Mouse (Mus musculus) adrenal gland, adult 18-20 months (tissue): Measurements from ENCODE around the gene Akap17b. TPM values are rescaled to one million over a fixed set of nuclear protein-coding genes. Genes with fewer than 3 reads are reported as not detected.
"Not testable (repeated sequence)": the region's sequence is repeated elsewhere in the genome, so short reads cannot be mapped to it uniquely, and the experiment has no call there.

Experiments
- DNase-seq, 2 experiments: peaks; one replicate each; pipeline ENCODE4 v3.0.0; 2021 to 2022; ENCODE audit warnings: low spot score in 2 of 2
- long read RNA-seq, 2 experiments: library from polyadenylated mRNA; stranded (forward); transcript quantifications; one replicate each; pipeline ENCODE4 v2.0.0; 2021
- total RNA-seq, 2 experiments: library from RNA; stranded (reverse); gene quantifications; 1 replicate in 1 of 2; 2 replicates in 1 of 2; pipeline ENCODE4 v1.2.3; 2021

The Akap17b gene
- 1 to 10 TPM; 2.9 to 5.4 TPM for total RNA-seq
- long read RNA-seq, experiment 1, full-length matches to known transcripts: 1 of 2 reads
- long read RNA-seq, experiment 1, partial matches to known transcripts: 1 of 2 reads
- long read RNA-seq, experiment 1, other reads (novel, unspliced or antisense): 0 of 2 reads
- long read RNA-seq, experiment 2, full-length matches to known transcripts: 3 of 10 reads
- long read RNA-seq, experiment 2, partial matches to known transcripts: 6 of 10 reads
- long read RNA-seq, experiment 2, other reads (novel, unspliced or antisense): 1 of 10 reads

- DNase-seq: peak; percentile 71 to 72
Observed at GRCm38 (mm10) chrX:36644657-36645551, at the start of gene Akap17b. Gene Akap17b, minus strand, starts transcription at chrX:36645395.

- no peak for DNase-seq
Observed at GRCm38 (mm10) chrX:36691365-36691764, 46.2 kb upstream of the Akap17b start.

DNA sequence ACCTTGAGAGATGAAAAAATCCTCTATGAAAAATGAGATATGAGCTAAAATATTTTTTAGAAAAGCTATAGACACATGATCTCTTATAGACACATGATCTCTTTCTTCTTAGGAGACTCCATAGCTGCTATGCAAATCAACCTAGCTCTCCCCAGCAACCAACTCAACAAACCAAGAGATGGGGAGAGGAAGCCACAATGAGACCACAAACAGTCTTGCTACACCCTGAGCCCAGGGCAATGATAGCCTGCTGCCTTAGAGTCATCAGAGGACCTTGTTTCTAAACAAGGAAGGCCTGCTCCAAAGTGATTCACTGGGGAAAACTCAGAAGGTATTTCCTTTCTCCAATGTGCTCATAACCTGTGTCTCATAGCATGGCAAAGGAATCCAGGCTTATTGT lies 44.5 kb upstream of the Akap17b start:
- no peak for DNase-seq

DNA sequence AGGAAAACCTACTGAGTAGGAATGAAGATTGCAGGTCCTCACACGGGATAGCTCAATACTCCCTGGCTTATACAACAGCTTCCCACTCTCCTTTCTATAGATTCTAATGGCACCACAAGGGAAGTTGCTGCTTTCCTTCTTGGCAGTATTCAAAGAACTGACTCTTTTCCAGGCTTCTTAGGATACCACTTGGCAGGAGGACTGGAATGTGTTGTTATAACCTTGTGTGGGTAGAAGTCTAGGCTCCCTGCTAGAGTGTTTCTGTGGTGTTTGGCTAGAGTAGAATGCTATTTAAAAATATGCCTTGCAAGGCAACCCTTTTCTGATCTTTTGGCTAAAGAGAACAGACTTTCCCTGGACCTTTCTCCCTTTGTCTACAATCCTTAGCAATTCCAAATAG lies 31.6 kb upstream of the Akap17b start:
- DNase-seq: no peak

DNA sequence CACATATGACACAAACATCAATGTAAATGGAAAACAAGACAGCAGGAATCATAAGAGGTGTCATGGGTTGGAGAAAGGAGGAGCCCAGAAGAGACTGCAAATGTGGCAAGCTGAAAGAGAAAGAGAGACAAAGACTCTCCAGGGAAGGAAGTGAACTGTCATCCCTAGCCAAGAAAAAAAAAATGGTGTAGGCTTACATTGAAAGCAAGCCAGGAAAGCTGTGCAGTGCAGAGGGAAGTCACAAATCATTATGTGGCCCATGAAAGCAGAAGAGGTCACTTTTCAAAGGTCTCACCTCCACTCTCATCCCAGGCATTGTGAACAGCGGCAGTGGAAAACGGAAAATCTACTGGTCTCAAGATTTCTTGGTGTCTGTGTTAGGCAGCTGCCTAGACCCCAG lies 27.5 kb upstream of the Akap17b start:
- DNase-seq: no peak

DNA sequence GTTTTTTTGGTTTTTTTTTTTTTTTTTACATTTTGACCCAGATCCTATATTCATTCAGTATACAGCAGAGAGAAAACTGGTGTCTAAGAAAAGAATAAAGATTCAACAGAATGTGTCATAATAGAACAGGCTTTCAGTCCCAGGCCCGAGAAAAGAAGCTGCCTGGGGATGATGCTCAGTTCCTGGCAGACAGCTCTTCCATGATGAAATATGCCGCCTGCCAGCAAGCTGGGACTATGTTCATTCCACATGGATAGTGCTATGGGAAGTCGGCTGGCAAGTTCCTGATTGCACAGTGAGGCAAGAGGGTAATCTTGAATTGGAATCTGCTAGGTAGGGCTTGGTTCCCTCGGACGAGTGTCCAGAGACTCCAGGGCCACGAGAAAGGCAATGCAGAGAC lies 5.1 kb downstream of the Akap17b start:
- DNase-seq: no peak

DNA sequence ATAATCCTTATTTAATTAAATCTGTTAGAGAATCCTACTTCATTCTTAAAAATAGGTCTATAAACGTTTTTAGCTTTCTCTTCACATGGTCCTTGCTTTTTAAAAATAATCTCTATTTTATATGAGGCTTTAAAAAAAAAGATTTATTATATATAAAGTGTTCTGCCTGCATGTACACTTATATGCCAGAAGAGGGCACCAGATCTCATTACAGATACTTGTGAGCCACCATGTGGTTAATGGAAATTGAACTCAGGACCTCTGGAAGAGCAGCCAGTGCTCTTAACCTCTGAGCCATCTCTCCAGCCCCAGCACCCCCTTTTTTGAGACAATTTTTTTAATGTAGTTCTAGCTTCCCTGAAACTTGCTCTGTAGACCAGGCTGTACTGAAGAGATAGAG lies 14.4 kb downstream of the Akap17b start:
- no peak for DNase-seq

DNA sequence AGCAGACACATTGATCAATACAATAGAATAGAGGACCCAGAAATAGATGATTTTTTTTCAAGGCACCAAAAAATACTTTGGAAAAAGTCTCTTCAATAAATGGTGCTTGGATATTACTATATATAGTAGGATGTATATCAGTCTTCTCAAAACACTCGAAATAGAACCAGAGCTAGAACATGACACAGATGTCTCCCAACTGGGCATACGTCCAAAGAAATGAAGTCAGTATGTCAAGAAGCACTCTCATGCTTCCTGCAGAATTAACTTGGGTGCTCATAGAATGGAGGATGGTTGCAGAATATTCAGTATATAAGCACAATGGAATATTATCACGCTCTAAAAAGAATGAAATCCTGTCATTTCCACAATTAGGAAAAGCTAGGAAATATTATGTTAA lies 17.1 kb downstream of the Akap17b start:
- DNase-seq: no peak

- no peak for DNase-seq
Observed at GRCm38 (mm10) chrX:36609117-36609516, 36.1 kb downstream of the Akap17b start.

DNA sequence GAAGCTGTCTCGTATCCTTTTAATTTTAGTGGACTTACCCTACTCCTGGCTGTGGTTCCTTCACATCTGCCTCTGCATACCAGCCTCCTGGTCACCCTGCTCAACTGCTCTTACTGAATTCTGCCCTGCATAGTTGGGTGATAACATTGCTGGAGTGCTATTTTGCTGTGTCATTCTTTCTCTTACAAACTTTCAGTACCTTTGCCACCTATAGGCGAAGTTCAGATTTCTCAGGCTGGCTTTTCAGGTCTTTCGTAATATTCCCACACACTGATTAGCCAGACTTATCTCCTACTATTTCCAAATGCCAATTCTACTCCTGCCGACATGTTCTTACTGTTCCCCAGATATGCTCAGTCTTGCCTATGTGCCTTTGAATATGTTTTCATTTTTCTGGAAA lies 41.2 kb downstream of the Akap17b start:
- no peak for DNase-seq

GRCm38 (mm10) chrX:36602926-36603325 lies 42.3 kb downstream of the Akap17b start:
- no peak for DNase-seq

- no peak for DNase-seq
Observed at GRCm38 (mm10) chrX:36600066-36600465, 45.1 kb downstream of the Akap17b start.

- no peak for DNase-seq
Observed at GRCm38 (mm10) chrX:36599656-36600055, 45.5 kb downstream of the Akap17b start.

GRCm38 (mm10) chrX:36598861-36599344 lies 46.3 kb downstream of the Akap17b start:
- DNase-seq: peak in 1 of 2 experiments; percentile 17

DNA sequence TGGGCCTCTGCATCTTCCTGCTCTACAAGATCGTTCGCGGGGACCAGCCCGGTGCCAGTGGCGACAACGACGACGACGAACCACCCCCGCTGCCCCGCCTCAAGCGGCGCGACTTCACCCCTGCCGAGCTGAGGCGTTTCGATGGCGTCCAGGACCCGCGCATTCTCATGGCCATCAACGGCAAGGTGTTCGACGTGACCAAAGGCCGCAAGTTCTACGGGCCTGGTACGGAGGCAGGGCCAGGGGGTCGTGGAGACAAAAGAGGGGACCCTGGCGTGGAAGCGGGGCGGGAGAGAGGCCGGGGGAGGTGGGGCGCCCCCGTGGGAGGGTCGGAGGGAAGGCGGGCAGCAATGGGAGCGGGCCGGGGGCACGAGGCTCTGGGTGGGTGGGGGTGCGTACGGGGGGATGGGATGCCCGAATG lies 46.8 kb downstream of the Akap17b start:
- DNase-seq: no peak

- peak; percentile 85 to 87 for DNase-seq
Observed at GRCm38 (mm10) chrX:36597707-36598389, 47.3 kb downstream of the Akap17b start, which contains the start of gene Pgrmc1. Gene Pgrmc1, plus strand, starts transcription at chrX:36598206.

GRCm38 (mm10) chrX:36596483-36597120 lies 48.6 kb downstream of the Akap17b start:
- DNase-seq: not testable (repeated sequence)

DNA sequence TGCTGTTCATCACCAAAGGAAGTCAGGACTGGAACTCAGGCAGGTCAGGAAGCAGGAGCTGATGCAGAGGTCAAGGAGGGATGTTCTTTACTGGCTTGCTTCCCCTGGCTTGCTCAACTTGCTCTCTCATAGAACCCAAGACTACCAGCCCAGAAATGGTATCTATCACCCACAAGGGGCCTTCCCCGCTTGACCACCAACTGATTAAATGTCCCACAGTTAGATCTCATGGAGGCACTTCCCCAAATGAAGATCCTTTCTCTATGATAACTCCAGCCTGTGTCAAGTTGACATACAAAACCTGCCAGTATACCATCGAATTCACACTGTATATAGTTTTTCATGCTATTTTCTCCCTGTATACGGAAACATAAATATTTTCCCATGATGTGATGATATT lies 49.9 kb downstream of the Akap17b start:
- DNase-seq: no peak

DNA sequence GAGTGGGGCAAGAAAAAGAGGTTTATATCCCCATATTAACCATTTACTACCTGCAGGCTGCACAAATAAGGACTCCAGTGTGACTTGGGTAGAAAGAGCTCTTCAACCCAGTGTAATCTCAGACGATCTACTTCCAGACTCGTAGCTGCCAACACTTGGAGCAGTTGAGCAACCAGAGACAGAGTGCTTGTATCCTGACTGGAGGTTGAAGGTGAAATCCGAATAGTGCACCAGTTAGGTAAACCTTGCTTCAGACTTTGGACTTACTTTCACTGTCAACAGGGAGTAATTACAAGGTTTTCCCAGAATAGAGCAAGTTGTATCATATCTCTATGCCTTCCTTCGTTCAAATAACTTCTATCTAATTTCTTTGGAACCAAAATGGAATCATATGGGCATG lies 53.7 kb downstream of the Akap17b start:
- no peak for DNase-seq

GRCm38 (mm10) chrX:36591120-36591519 lies 54.1 kb downstream of the Akap17b start:
- DNase-seq: no peak

DNA sequence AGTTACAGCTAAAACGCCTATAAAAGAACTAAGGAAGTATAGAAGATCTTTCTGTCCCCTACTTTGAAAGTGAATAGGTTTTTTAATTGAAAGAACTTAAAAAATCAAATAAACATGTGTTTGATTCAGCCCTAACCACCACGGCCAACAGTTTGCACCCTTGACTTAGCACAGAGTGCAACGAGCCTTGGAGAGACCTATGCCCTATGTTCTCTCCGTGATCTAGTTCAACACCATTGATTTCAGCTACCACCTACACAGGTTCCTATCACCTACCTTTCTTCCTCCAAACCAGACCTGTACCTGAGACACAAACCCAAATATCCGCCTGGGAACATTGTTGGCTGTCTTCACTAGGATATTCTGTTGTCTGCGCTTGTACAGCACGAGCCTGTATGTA lies 54.9 kb downstream of the Akap17b start:
- DNase-seq: no peak
